Mouse (Mus musculus) hindbrain, embryonic 14.5 days (tissue): ENCODE results near the gene C1ql3. TPM values are rescaled to one million over a fixed set of nuclear protein-coding genes. Genes with fewer than 3 reads are reported as not detected.

Experiments used
- ATAC-seq: fragments of 200-750 bp; cut with Nextera tagmentation; 2 replicates; pipeline ENCODE4 v1.8.0; 2017; ENCODE audit warnings: moderate number of reproducible peaks, mild to moderate bottlenecking, moderate TSS enrichment, moderate library complexity; ENCODE audit not compliant: low FRiP score
- DNase-seq: peaks from one replicate; pipeline ENCODE4 v3.0.0-alpha.2; 2015; ENCODE audit warnings: low spot score
- H3K27ac ChIP-seq: fragments of 300-500 bp; sonication (generic); 2 replicates; pipeline ENCODE4 v1.5.1; 2014; ENCODE audit warnings: mild to moderate bottlenecking, moderate library complexity
- H3K27me3 ChIP-seq: fragments of 300-500 bp; sonication (generic); 2 replicates; pipeline ENCODE4 v1.6.1; 2014; ENCODE audit warnings: mild to moderate bottlenecking, low read length, mixed read lengths; ENCODE audit not compliant: control insufficient read depth, insufficient read depth
- H3K36me3 ChIP-seq: fragments of 300-500 bp; sonication (generic); replicated peaks from 2 replicates; pipeline ENCODE4 v1.6.1; 2014; ENCODE audit not compliant: control insufficient read depth, insufficient read depth
- H3K4me1 ChIP-seq: fragments of 300-500 bp; sonication (generic); replicated peaks from 2 replicates; pipeline ENCODE4 v1.6.1; 2014; ENCODE audit warnings: antibody characterized with exemption, low read length, mixed read lengths; ENCODE audit not compliant: control insufficient read depth, insufficient read depth
- H3K4me2 ChIP-seq: fragments of 300-500 bp; sonication (generic); replicated peaks from 2 replicates; pipeline ENCODE4 v1.6.1; 2014; ENCODE audit warnings: mild to moderate bottlenecking, moderate library complexity
- H3K4me3 ChIP-seq: fragments of 300-500 bp; sonication (generic); replicated peaks from 2 replicates; pipeline ENCODE4 v1.5.1; 2014; ENCODE audit warnings: mild to moderate bottlenecking, low read length
- H3K9ac ChIP-seq: fragments of 300-500 bp; sonication (generic); 2 replicates; pipeline ENCODE4 v1.6.1; 2014
- H3K9me3 ChIP-seq: fragments of 300-500 bp; sonication (generic); 2 replicates; pipeline ENCODE4 v1.6.1; 2016; ENCODE audit warnings: low read length; ENCODE audit not compliant: control insufficient read depth
- WGBS: fragments of 180-500 bp; shearing (Covaris S2); extraction: QIAGEN DNeasy Blood & Tissue Kit; methylation state at CpG from one replicate; pipeline ENCODE4 v1.1.7; 2014; 5-methylcytosine and 5-hydroxymethylcytosine counted together
- polyA plus RNA-seq: library from polyadenylated mRNA; unstranded; fragments of >200 nt; fragmentation: Nextera tagmentation; extraction: Ambion mirVana; gene quantifications from 2 replicates; pipeline ENCODE4 v1.2.1, GENCODE M21; 2014

Gene C1ql3
- polyA plus RNA-seq, 1 experiment from 2014 or later: 7.5 TPM

GRCm38 (mm10) chr2:12973752-12974151 lies 37.9 kb downstream of the C1ql3 start:
- Histone ChIP-seq H3K27ac (no peak overlapping the region), H3K4me2 (no peak overlapping the region), H3K9me3 (no peaks in the 10 kb centered on the region), H3K36me3 (no peaks in the 10 kb centered on the region), H3K9ac (no peak overlapping the region), H3K27me3 (no peaks in the 10 kb centered on the region), H3K4me1 (no peaks in the 10 kb centered on the region), H3K4me3 (no peak overlapping the region)
- 91% methylated on average over 2 of the region's 2 CpGs for WGBS
- DNase-seq (no peak), ATAC-seq (no peak)

- Histone ChIP-seq H3K27ac (no peak overlapping the region), H3K4me1 (no peaks in the 10 kb centered on the region), H3K4me3 (no peak overlapping the region), H3K9me3 (no peaks in the 10 kb centered on the region), H3K4me2 (no peak overlapping the region), H3K9ac (no peak overlapping the region), H3K36me3 (no peaks in the 10 kb centered on the region), H3K27me3 (no peaks in the 10 kb centered on the region)
- 48% methylated on average over 12 of the region's 12 CpGs for WGBS
- DNase-seq (no peak), ATAC-seq (no peak)
Measured at GRCm38 (mm10) chr2:12970049-12970724, 41.4 kb downstream of the C1ql3 start.

- ATAC-seq (no peak), DNase-seq (no peak)
- Histone ChIP-seq H3K36me3 (no peaks in the 10 kb centered on the region), H3K4me2 (no peak overlapping the region), H3K4me1 (no peaks in the 10 kb centered on the region), H3K27me3 (no peaks in the 10 kb centered on the region), H3K27ac (no peak overlapping the region), H3K4me3 (no peak overlapping the region), H3K9ac (no peak overlapping the region), H3K9me3 (no peaks in the 10 kb centered on the region)
Measured at GRCm38 (mm10) chr2:12956703-12957424, 54.7 kb downstream of the C1ql3 start.

Other genes starting within 250 kb of the C1ql3 start
- 10.3 and 11.7 TPM in 2 replicates for gene Pter, start 87.8 kb downstream of the C1ql3 start, polyA plus RNA-seq